Mouse (Mus musculus): ENCODE data around the gene Tmem47. TPM values are rescaled to one million over a fixed set of nuclear protein-coding genes. Genes with fewer than 3 reads are reported as not detected.

Tmem47 gene
- total and polyA plus RNA-seq, 2 experiments = 2.0 to 5.6 TPM

DNA sequence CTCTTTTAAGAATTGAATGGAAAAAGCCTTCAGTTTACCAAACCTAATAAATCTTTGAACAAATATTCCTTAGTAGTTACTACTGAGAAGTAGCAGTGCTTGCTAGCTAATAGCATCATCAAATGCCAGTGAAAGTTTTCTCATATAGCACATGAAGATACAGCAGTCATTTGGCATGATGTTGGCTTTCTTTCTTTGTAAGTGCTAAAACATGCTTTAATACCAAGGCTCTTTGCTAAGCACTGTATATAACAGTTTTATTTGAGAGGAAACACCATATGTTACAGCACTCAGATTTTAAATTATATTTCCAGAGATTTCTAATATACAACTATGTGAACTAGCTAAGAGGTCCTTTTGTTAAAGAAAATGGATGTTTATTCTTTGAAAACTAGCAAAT, 8.0 kb downstream of the Tmem47 start:
- H3K36me3 ChIP-seq (ENCODE audit: control insufficient read depth, insufficient read depth, low read length) = no peaks in the 10 kb centered on the region
- no peaks in the 10 kb centered on the region; the same call in 1 of the 2 replicates for H3K79me2 ChIP-seq (ENCODE audit: control insufficient read depth, insufficient read depth, low read length)
- no peaks in the 10 kb centered on the region for H3K4me1 ChIP-seq (ENCODE audit: control insufficient read depth, insufficient read depth, low read length)
- no peak overlapping the region for H3K9ac ChIP-seq (ENCODE audit: low read depth, low read length)
- no peaks in the 10 kb centered on the region for H3K27me3 ChIP-seq (ENCODE audit: control insufficient read depth, insufficient read depth, low read length)
- TF ChIP-seq POLR2A (IDR thresholded peaks at IDR 0.05; ENCODE audit: extremely low read depth, insufficient read depth, low read length) (no peak), CTCF (IDR thresholded peaks at IDR 0.05; ENCODE audit: low read depth, low read length) (no peak)
- no peak for DNase-seq (ENCODE audit: extremely low read depth, low read depth, low spot score)
- H3K27ac ChIP-seq (replicated peaks; ENCODE audit: insufficient read depth, low read depth, low read length) = no peak overlapping the region
- H3K4me3 ChIP-seq (ENCODE audit: insufficient read depth, low read depth, low read length) = no peak overlapping the region

DNA sequence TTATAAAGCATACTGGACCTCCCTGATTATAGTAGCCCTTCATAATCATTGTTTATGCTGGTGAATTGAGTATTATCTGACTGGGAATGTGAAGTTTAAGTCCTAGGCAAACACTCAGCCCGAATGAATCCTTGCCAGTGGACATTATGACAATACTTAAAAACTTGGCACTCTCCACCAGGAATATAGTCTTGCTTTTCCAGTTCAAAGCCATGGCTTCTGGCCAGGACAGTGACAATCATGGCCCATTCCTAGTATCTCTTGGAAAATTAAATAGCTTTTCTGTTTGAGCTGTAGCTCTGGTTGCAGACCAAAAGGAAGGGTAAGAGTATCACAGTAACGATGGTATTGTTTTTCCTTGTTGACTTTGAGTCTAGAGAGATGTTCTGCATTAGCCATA, 10.5 kb downstream of the Tmem47 start:
- WGBS = 46% methylated on average over 2 of the region's 2 CpGs
- Histone ChIP-seq H3K9ac (ENCODE audit: low read depth, low read length) (no peak overlapping the region), H3K4me3 (ENCODE audit: insufficient read depth, low read depth, low read length) (no peak overlapping the region), H3K4me1 (ENCODE audit: control insufficient read depth, insufficient read depth, low read length) (no peaks in the 10 kb centered on the region), H3K79me2 (ENCODE audit: control insufficient read depth, insufficient read depth, low read length) (no peaks in the 10 kb centered on the region; the same call in 1 of the 2 replicates), H3K36me3 (ENCODE audit: control insufficient read depth, insufficient read depth, low read length) (no peaks in the 10 kb centered on the region), H3K27ac (replicated peaks; ENCODE audit: insufficient read depth, low read depth, low read length) (no peak overlapping the region), H3K27me3 (ENCODE audit: control insufficient read depth, insufficient read depth, low read length) (no peaks in the 10 kb centered on the region)
- DNase-seq (ENCODE audit: extremely low read depth, low read depth, low spot score) = no peak
- TF ChIP-seq CTCF (IDR thresholded peaks at IDR 0.05; ENCODE audit: low read depth, low read length) (no peak), POLR2A (IDR thresholded peaks at IDR 0.05; ENCODE audit: extremely low read depth, insufficient read depth, low read length) (no peak)

DNA sequence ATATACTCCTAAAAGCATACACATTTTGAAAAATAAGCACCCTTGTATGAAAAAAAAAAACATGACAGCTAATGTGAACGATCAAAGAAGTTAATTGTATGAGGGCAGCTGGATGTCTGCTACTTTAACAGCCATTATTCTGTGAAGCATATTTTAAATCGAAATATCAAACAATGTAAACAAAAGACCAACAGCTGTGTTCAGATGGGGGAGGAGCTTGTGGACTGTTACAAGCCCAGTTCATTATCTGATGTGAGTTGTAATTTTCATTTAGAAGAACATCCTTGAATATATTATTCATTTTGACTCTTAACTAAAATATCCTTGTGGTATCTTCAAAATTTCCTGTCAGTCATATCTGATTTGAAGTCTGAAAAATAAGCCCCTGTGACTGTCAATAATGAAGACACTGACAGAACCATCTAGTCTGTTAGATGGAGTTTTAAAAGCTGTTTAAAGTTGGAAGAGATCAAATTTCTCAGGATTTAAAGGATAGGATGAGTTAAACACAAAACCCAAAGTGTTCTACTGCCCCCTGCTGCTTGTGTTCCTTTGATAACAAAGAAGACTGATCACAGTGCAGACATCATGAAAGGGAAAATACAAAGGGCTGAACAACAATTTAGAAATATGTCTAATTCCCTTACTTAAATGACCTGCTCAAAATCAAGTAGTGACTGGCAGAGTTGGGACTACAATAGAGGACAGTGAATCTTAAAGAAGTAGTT, 14.7 kb downstream of the Tmem47 start:
- TF ChIP-seq CTCF (IDR thresholded peaks at IDR 0.05; ENCODE audit: low read depth, low read length) (no peak), POLR2A (IDR thresholded peaks at IDR 0.05; ENCODE audit: extremely low read depth, insufficient read depth, low read length) (no peak)
- no peaks in the 10 kb centered on the region for H3K4me1 ChIP-seq (ENCODE audit: control insufficient read depth, insufficient read depth, low read length)
- no peak overlapping the region for H3K9ac ChIP-seq (ENCODE audit: low read depth, low read length)
- no peak overlapping the region for H3K4me3 ChIP-seq (ENCODE audit: insufficient read depth, low read depth, low read length)
- peak; percentile 0 for DNase-seq (ENCODE audit: extremely low read depth, low read depth, low spot score)
- WGBS = 67% methylated on average over 2 of the region's 2 CpGs
- H3K36me3 ChIP-seq (ENCODE audit: control insufficient read depth, insufficient read depth, low read length) = no peaks in the 10 kb centered on the region
- no peak overlapping the region for H3K27ac ChIP-seq (replicated peaks; ENCODE audit: insufficient read depth, low read depth, low read length)
- H3K79me2 ChIP-seq (ENCODE audit: control insufficient read depth, insufficient read depth, low read length) = no peaks in the 10 kb centered on the region; the same call in 1 of the 2 replicates
- no peaks in the 10 kb centered on the region for H3K27me3 ChIP-seq (ENCODE audit: control insufficient read depth, insufficient read depth, low read length)

DNA sequence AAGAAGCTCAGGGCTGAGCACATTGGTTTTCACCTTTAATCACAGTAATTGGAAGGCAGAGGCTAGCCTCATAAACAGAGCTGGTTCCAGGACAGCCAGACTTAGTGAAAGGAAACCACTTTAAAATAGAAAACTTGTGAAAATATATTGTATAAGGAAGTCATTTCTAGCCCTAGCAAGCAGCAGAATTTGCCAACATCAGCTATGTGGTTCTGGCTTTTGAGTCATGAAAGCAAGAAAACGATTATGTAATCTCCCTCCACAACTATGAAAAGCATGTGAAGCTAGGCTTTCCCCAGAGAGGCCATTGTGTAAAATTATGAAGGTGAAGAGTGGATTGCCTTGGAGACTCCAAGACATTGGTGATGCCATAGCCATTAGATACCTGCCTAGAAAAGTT, 76.9 kb downstream of the Tmem47 start:
- Histone ChIP-seq H3K27ac (replicated peaks; ENCODE audit: insufficient read depth, low read depth, low read length) (no peak overlapping the region), H3K27me3 (ENCODE audit: control insufficient read depth, insufficient read depth, low read length) (no peaks in the 10 kb centered on the region), H3K79me2 (ENCODE audit: control insufficient read depth, insufficient read depth, low read length) (no peaks in the 10 kb centered on the region), H3K4me3 (ENCODE audit: insufficient read depth, low read depth, low read length) (no peak overlapping the region), H3K4me1 (ENCODE audit: control insufficient read depth, insufficient read depth, low read length) (no peaks in the 10 kb centered on the region), H3K9ac (ENCODE audit: low read depth, low read length) (no peak overlapping the region), H3K36me3 (ENCODE audit: control insufficient read depth, insufficient read depth, low read length) (no peaks in the 10 kb centered on the region)
- 30% methylated on average over 1 of the region's 1 CpGs for WGBS
- DNase-seq (ENCODE audit: extremely low read depth, low read depth, low spot score) = no peak
- TF ChIP-seq POLR2A (IDR thresholded peaks at IDR 0.05; ENCODE audit: extremely low read depth, insufficient read depth, low read length) (no peak), CTCF (IDR thresholded peaks at IDR 0.05; ENCODE audit: low read depth, low read length) (no peak)

Data from liver, adult 2 months (tissue).